Mouse (Mus musculus) liver, embryonic 16.5 days (tissue): ENCODE results near the gene Lars2. TPM values are rescaled to one million over a fixed set of nuclear protein-coding genes. Genes with fewer than 3 reads are reported as not detected.
A peak's percentile ranks its signal among the peaks of the same experiment; 100 is the strongest.
"Not testable (repeated sequence)": the region's sequence is repeated elsewhere in the genome, so short reads cannot be mapped to it uniquely, and the experiment has no call there.

Source experiments
- ATAC-seq: fragments of 200-750 bp; cut with Nextera tagmentation; 2 replicates; pipeline ENCODE4 v1.8.0; 2017; ENCODE audit warnings: low read depth, mild to moderate bottlenecking, moderate number of reproducible peaks, moderate library complexity
- H3K27ac ChIP-seq: fragments of 300-500 bp; sonication (generic); 2 replicates; pipeline ENCODE4 v1.5.1; 2014; ENCODE audit warnings: mild to moderate bottlenecking, low read length
- H3K27me3 ChIP-seq: fragments of 300-500 bp; sonication (generic); 2 replicates; pipeline ENCODE4 v1.6.1; 2014; ENCODE audit warnings: low read depth, low read length, mixed read lengths; ENCODE audit not compliant: control insufficient read depth, insufficient read depth
- H3K36me3 ChIP-seq: fragments of 300-500 bp; sonication (generic); 2 replicates; pipeline ENCODE4 v1.6.1; 2014; ENCODE audit warnings: mild to moderate bottlenecking; ENCODE audit not compliant: control insufficient read depth, insufficient read depth
- H3K4me1 ChIP-seq: fragments of 300-500 bp; sonication (generic); 2 replicates; pipeline ENCODE4 v1.6.1; 2014; ENCODE audit warnings: low read depth, low read length, mixed read lengths; ENCODE audit not compliant: control insufficient read depth
- H3K4me2 ChIP-seq: fragments of 300-500 bp; sonication (generic); 2 replicates; pipeline ENCODE4 v1.6.1; 2014; ENCODE audit warnings: low read depth, low read length, mixed read lengths
- H3K4me3 ChIP-seq: fragments of 300-500 bp; sonication (generic); 2 replicates; pipeline ENCODE4 v1.5.1; 2014; ENCODE audit warnings: low read depth, mild to moderate bottlenecking, low read length
- H3K9ac ChIP-seq: fragments of 300-500 bp; sonication (generic); 2 replicates; pipeline ENCODE4 v1.6.1; 2014; ENCODE audit warnings: low read depth, low read length
- H3K9me3 ChIP-seq: fragments of 300-500 bp; sonication (generic); replicated peaks from 2 replicates; pipeline ENCODE4 v1.6.1; 2016; ENCODE audit warnings: low read length; ENCODE audit not compliant: control insufficient read depth
- WGBS: fragments of 180-500 bp; shearing (Covaris S2); extraction: QIAGEN DNeasy Blood & Tissue Kit; methylation state at CpG from one replicate; pipeline ENCODE4 v1.1.7; 2014; ENCODE audit not compliant: insufficient replicate concordance; 5-methylcytosine and 5-hydroxymethylcytosine counted together
- polyA plus RNA-seq: library from polyadenylated mRNA; unstranded; fragments of >200 nt; fragmentation: Nextera tagmentation; extraction: Ambion mirVana; gene quantifications from 2 replicates; pipeline ENCODE4 v1.2.1, GENCODE M21; 2015

Lars2 gene
- polyA plus RNA-seq, 1 experiment from 2014 or later, result 554 TPM

GRCm38 (mm10) chr9:123386347-123386746 lies 19.6 kb downstream of the Lars2 start:
- ATAC-seq, result peak; percentile 90
- Histone ChIP-seq H3K9ac (no peak overlapping the region), H3K4me1 (peaks cover 6% of the 10 kb centered on the region), H3K27me3 (no peaks in the 10 kb centered on the region), H3K27ac (no peak overlapping the region), H3K4me3 (no peak overlapping the region), H3K9me3 (no peaks in the 10 kb centered on the region), H3K36me3 (0 out of 2 replicates have a peak, but pooled peaks cover 4% of the 10 kb centered on the region), H3K4me2 (no peak overlapping the region)
- 58% methylated on average over 3 of the region's 3 CpGs for WGBS

- H3K4me3 ChIP-seq, H3K9ac ChIP-seq, H3K4me2 ChIP-seq, H3K27ac ChIP-seq, H3K27me3 ChIP-seq, ATAC-seq, H3K36me3 ChIP-seq, H3K9me3 ChIP-seq, H3K4me1 ChIP-seq: not testable (repeated sequence)
- WGBS, result 86% methylated on average over 11 of the region's 21 CpGs
Measured at GRCm38 (mm10) chr9:123388087-123389007, 21.6 kb downstream of the Lars2 start.

- H3K4me2 ChIP-seq, result no peak overlapping the region
- H3K4me1 ChIP-seq, result peaks cover 3% of the 10 kb centered on the region
- 0 out of 2 replicates have a peak, but pooled peaks cover 4% of the 10 kb centered on the region for H3K36me3 ChIP-seq
- no peaks in the 10 kb centered on the region for H3K27me3 ChIP-seq
- 57% methylated on average over 5 of the region's 5 CpGs for WGBS
- no peak for ATAC-seq
- H3K9ac ChIP-seq, result no peak overlapping the region
- no peaks in the 10 kb centered on the region for H3K9me3 ChIP-seq
- no peak overlapping the region for H3K4me3 ChIP-seq
- no peak overlapping the region for H3K27ac ChIP-seq
Measured at GRCm38 (mm10) chr9:123391140-123391849, 24.6 kb downstream of the Lars2 start.

GRCm38 (mm10) chr9:123394856-123395255 lies 28.1 kb downstream of the Lars2 start:
- 32% methylated on average over 6 of the region's 6 CpGs for WGBS
- no peak for ATAC-seq
- no peaks in the 10 kb centered on the region for H3K36me3 ChIP-seq

GRCm38 (mm10) chr9:123397701-123398100 lies 31.0 kb downstream of the Lars2 start:
- Histone ChIP-seq H3K9ac (no peak overlapping the region), H3K4me2 (no peak overlapping the region), H3K27me3 (no peaks in the 10 kb centered on the region), H3K4me3 (no peak overlapping the region), H3K4me1 (no peaks in the 10 kb centered on the region), H3K9me3 (no peaks in the 10 kb centered on the region), H3K36me3 (no peaks in the 10 kb centered on the region), H3K27ac (no peak overlapping the region)
- ATAC-seq, result no peak
- 67% methylated on average over 6 of the region's 6 CpGs for WGBS

More at GRCm38 (mm10) chr9:123394856-123395255, 28.1 kb downstream of the Lars2 start:
- Histone ChIP-seq H3K27me3 (no peaks in the 10 kb centered on the region), H3K4me3 (no peak overlapping the region), H3K4me2 (no peak overlapping the region), H3K9ac (no peak overlapping the region), H3K9me3 (no peaks in the 10 kb centered on the region), H3K4me1 (no peaks in the 10 kb centered on the region), H3K27ac (no peak overlapping the region)

- Histone ChIP-seq H3K9ac (no peak overlapping the region), H3K4me2 (no peak overlapping the region), H3K9me3 (no peaks in the 10 kb centered on the region), H3K4me3 (no peak overlapping the region), H3K27ac (no peak overlapping the region), H3K27me3 (no peaks in the 10 kb centered on the region), H3K4me1 (no peaks in the 10 kb centered on the region), H3K36me3 (no peaks in the 10 kb centered on the region)
- 78% methylated on average over 3 of the region's 3 CpGs for WGBS
- no peak for ATAC-seq
Measured at GRCm38 (mm10) chr9:123402215-123402614, 35.5 kb downstream of the Lars2 start.

GRCm38 (mm10) chr9:123403031-123403430 lies 36.3 kb downstream of the Lars2 start:
- H3K4me3 ChIP-seq, result no peak overlapping the region
- no peaks in the 10 kb centered on the region for H3K9me3 ChIP-seq
- H3K36me3 ChIP-seq, result no peaks in the 10 kb centered on the region
- H3K27me3 ChIP-seq, result no peaks in the 10 kb centered on the region
- no peak overlapping the region for H3K4me2 ChIP-seq
- H3K27ac ChIP-seq, result no peak overlapping the region
- no peaks in the 10 kb centered on the region for H3K4me1 ChIP-seq
- no peak overlapping the region for H3K9ac ChIP-seq
- no peak for ATAC-seq
- WGBS, result 67% methylated on average over 3 of the region's 3 CpGs

- no peak overlapping the region for H3K9ac ChIP-seq
- H3K4me3 ChIP-seq, result no peak overlapping the region
- H3K4me1 ChIP-seq, result no peaks in the 10 kb centered on the region
- no peak overlapping the region for H3K4me2 ChIP-seq
- H3K9me3 ChIP-seq, result no peaks in the 10 kb centered on the region
- ATAC-seq, result no peak
- WGBS, result 67% methylated on average over 1 of the region's 1 CpGs
- no peaks in the 10 kb centered on the region for H3K36me3 ChIP-seq
- H3K27me3 ChIP-seq, result no peaks in the 10 kb centered on the region
- no peak overlapping the region for H3K27ac ChIP-seq
Measured at GRCm38 (mm10) chr9:123405231-123405630, 38.5 kb downstream of the Lars2 start.

- no peaks in the 10 kb centered on the region for H3K27me3 ChIP-seq
- H3K36me3 ChIP-seq, result peaks cover 5% of the 10 kb centered on the region; the same call in 1 of the 2 replicates
- no peaks in the 10 kb centered on the region for H3K4me1 ChIP-seq
- H3K4me2 ChIP-seq, result no peak overlapping the region
- no peak overlapping the region for H3K4me3 ChIP-seq
- no peak overlapping the region for H3K9ac ChIP-seq
- ATAC-seq, result no peak
- H3K9me3 ChIP-seq, result no peaks in the 10 kb centered on the region
- no peak overlapping the region for H3K27ac ChIP-seq
- WGBS, result 74% methylated on average over 2 of the region's 2 CpGs
Measured at GRCm38 (mm10) chr9:123408771-123409170, 42.0 kb downstream of the Lars2 start.
